22 mouse cellular contexts compared by ENCODE assay signal in genomic region chr11:103053191-103054076, GRCm38 (mm10). TPM values are rescaled to one million over a fixed set of nuclear protein-coding genes. Genes with fewer than 3 reads are reported as not detected.
DNase-seq lines count a peak whose midpoint lies in the region; ATAC-seq and TF ChIP-seq lines count a peak whose summit lies in the region.
"Had no signal": no experiment of that assay in that cellular context is flagged by ENCODE, and none has a peak within 500 bp of the region (broad histone marks: within the 10 kb centered on the region; RNA-seq: fewer than 3 reads in every experiment).

No protein-coding gene starts in this region.

- no peak for ATAC-seq in heart, embryonic 16.5 days (replicated peaks; ENCODE audit: extremely low read depth, insufficient read depth, low FRiP score)
- no peak for ATAC-seq in forebrain, embryonic 13.5 days
- ATAC-seq: forebrain, embryonic 14.5 days; hindbrain, postnatal 0 days; intestine, postnatal 0 days; midbrain, embryonic 16.5 days had no signal

- peaks cover 26% of the 10 kb centered on the region for H3K4me1 ChIP-seq in heart, embryonic 16.5 days (ENCODE audit: control insufficient read depth, insufficient read depth, low read length)
- no peaks in the 10 kb centered on the region for H3K4me1 ChIP-seq in cortical plate, adult 2 months (ENCODE audit: control insufficient read depth, insufficient read depth, low read length)
- H3K4me1 ChIP-seq in midbrain, embryonic 10.5 days = no peaks in the 10 kb centered on the region
- H3K4me1 ChIP-seq in forebrain, embryonic 13.5 days = no peaks in the 10 kb centered on the region
- H3K4me1 ChIP-seq: hindbrain, embryonic 10.5 days had no signal

- peak; percentile 95 for DNase-seq in heart, adult 11 months
- DNase-seq in heart, postnatal 25 days (ENCODE audit: low spot score) = no peak
- DNase-seq in heart, adult 8-10 months (ENCODE audit: low spot score) = no peak
- DNase-seq in midbrain, embryonic 10.5 days (ENCODE audit: low spot score) = no peak
- DNase-seq: adrenal gland, postnatal 14 days; cerebellum, adult 8-10 months; gastrocnemius, postnatal 25 days; left cerebral cortex, postnatal 4 days; liver; lung, adult 2 months; spleen, adult 18-20 months had no signal

- H3ac ChIP-seq in C2C12 (ENCODE audit: control insufficient read depth, insufficient read length, low read depth) = no peak overlapping the region

- intact Hi-C loops in heart, postnatal 25 days (cut with DNase I) = loop anchor here (2.0 kb wide), 2 partner anchors 59 to 153 kb away; partner anchors contain the start of gene Gfap

- no peak for TF ChIP-seq CTCF in C2C12 (IDR thresholded peaks at IDR 0.05; ENCODE audit: control insufficient read depth, insufficient read depth, insufficient read length)
- TF ChIP-seq CTCF in cortical plate, adult 2 months (IDR thresholded peaks at IDR 0.05; ENCODE audit: extremely low read depth, insufficient read depth, low read length) = no peak

- WGBS in heart, embryonic 16.5 days = 75% methylated on average over 18 of the region's 18 CpGs
- 94% methylated on average over 18 of the region's 18 CpGs for WGBS in midbrain, embryonic 10.5 days
- 93% methylated on average over 18 of the region's 18 CpGs for WGBS in forebrain, embryonic 13.5 days

- TF ChIP-seq POLR2A in cortical plate, adult 2 months (IDR thresholded peaks at IDR 0.05; ENCODE audit: extremely low read depth, insufficient read depth, low read length) = no peak

- H3K36me3 ChIP-seq in heart, embryonic 16.5 days (ENCODE audit: control insufficient read depth, insufficient read depth) = peaks cover 24% of the 10 kb centered on the region
- peaks cover 81% of the 10 kb centered on the region for H3K36me3 ChIP-seq in C2C12 (ENCODE audit: control insufficient read depth, insufficient read depth)
- H3K36me3 ChIP-seq in midbrain, embryonic 10.5 days = peaks cover 88% of the 10 kb centered on the region
- H3K36me3 ChIP-seq in forebrain, embryonic 13.5 days (ENCODE audit: poor library complexity, severe bottlenecking) = peaks cover 78% of the 10 kb centered on the region

- H3K27ac ChIP-seq in heart, embryonic 16.5 days (ENCODE audit: low read length) = peak overlapping the region; percentile 67
- H3K27ac ChIP-seq in cortical plate, adult 2 months (ENCODE audit: insufficient read depth, low read length) = peak overlapping the region; percentile 76; the same call in 1 of the 2 replicates
- no peak overlapping the region for H3K27ac ChIP-seq in midbrain, embryonic 10.5 days (replicated peaks)
- H3K27ac ChIP-seq in forebrain, embryonic 13.5 days = no peak overlapping the region
- H3K27ac ChIP-seq: hindbrain, embryonic 10.5 days; hindbrain, postnatal 0 days had no signal

- H3K4me3 ChIP-seq in heart, embryonic 16.5 days (ENCODE audit: low read length) = no peak overlapping the region
- no peak overlapping the region for H3K4me3 ChIP-seq in C2C12 (ENCODE audit: insufficient read depth, poor library complexity, severe bottlenecking)
- no peak overlapping the region for H3K4me3 ChIP-seq in cortical plate, adult 2 months (ENCODE audit: insufficient read depth, low read length)
- no peak overlapping the region for H3K4me3 ChIP-seq in midbrain, embryonic 10.5 days
- no peak overlapping the region for H3K4me3 ChIP-seq in forebrain, embryonic 13.5 days
- H3K4me3 ChIP-seq: erythroblast, embryonic 14.5 days; hindbrain, embryonic 10.5 days had no signal

- no peaks in the 10 kb centered on the region for H3K27me3 ChIP-seq in heart, embryonic 16.5 days (ENCODE audit: control insufficient read depth, insufficient read depth, low read length)
- no peaks in the 10 kb centered on the region for H3K27me3 ChIP-seq in C2C12 (ENCODE audit: control insufficient read depth, insufficient read depth, insufficient read length)
- no peaks in the 10 kb centered on the region for H3K27me3 ChIP-seq in midbrain, embryonic 10.5 days (ENCODE audit: low read depth, poor library complexity, severe bottlenecking)
- H3K27me3 ChIP-seq in forebrain, embryonic 13.5 days = no peaks in the 10 kb centered on the region

- H3K79me3 ChIP-seq in C2C12 (ENCODE audit: low read depth) = peaks cover 12% of the 10 kb centered on the region

- no peak overlapping the region for H3K9ac ChIP-seq in heart, embryonic 16.5 days (ENCODE audit: low read length)
- no peak overlapping the region for H3K9ac ChIP-seq in forebrain, embryonic 13.5 days

- H3K4me2 ChIP-seq in heart, embryonic 16.5 days (ENCODE audit: low read depth, low read length) = no peak overlapping the region
- no peak overlapping the region for H3K4me2 ChIP-seq in forebrain, embryonic 13.5 days

- H3K9me3 ChIP-seq in heart, embryonic 16.5 days (replicated peaks; ENCODE audit: control insufficient read depth, low read length) = no peaks in the 10 kb centered on the region
- no peaks in the 10 kb centered on the region for H3K9me3 ChIP-seq in midbrain, embryonic 10.5 days (replicated peaks)
- H3K9me3 ChIP-seq in forebrain, embryonic 13.5 days (replicated peaks) = no peaks in the 10 kb centered on the region
- H3K9me3 ChIP-seq: hindbrain, embryonic 10.5 days had no signal

- H3K79me2 ChIP-seq in C2C12 (ENCODE audit: control insufficient read depth, insufficient read depth) = peaks cover 42% of the 10 kb centered on the region

TF ChIP-seq in C2C12, 6 proteins besides CTCF, POLR2A, EP300 and RAD21:
- peak; percentile 54 for TF ChIP-seq USF1 (IDR thresholded peaks at IDR 0.05; ENCODE audit: low read depth)
- no peak for TF ChIP-seq FOSL1 (IDR thresholded peaks at IDR 0.05; ENCODE audit: insufficient read depth, low read length, poor library complexity, severe bottlenecking)

RNA-seq across cellular contexts. Expression of gene Dcakd, which starts 25.3 kb away (rescaled TPM):
- 10 to 100 TPM; 83.5 to 84.3 TPM for total RNA-seq in heart, postnatal 25 days (2021)
- 66.9 and 77.5 TPM in 2 replicates for polyA plus RNA-seq in heart, embryonic 16.5 days (2015; fragmentation: Nextera tagmentation; extraction: Ambion mirVana)
- 10 to 100 TPM; 54.2 to 95.5 (median 77.9) TPM for total RNA-seq in heart, adult 8-10 months (2022)
- 185 TPM for polyA plus RNA-seq in C2C12 (2012; fragmentation: generic; extraction: Trizol)
- 57.4 and 59.6 TPM in 2 replicates for polyA plus RNA-seq in cortical plate, adult 2 months (2012; rRNA removed)
- polyA plus RNA-seq in midbrain, embryonic 10.5 days (2016; fragmentation: Nextera tagmentation; extraction: Ambion mirVana) = 265 and 287 TPM in 2 replicates
- 182 and 195 TPM in 2 replicates for polyA plus RNA-seq in forebrain, embryonic 13.5 days (2015; fragmentation: Nextera tagmentation; extraction: Ambion mirVana)

RNA-seq across cellular contexts. Expression of gene Nmt1, which starts 25.4 kb away (rescaled TPM):
- total RNA-seq in heart, postnatal 25 days (2021) = 10 to 100 TPM; 65.2 to 66.1 TPM
- polyA plus RNA-seq in heart, embryonic 16.5 days (2015; fragmentation: Nextera tagmentation; extraction: Ambion mirVana) = 39.1 and 41.7 TPM in 2 replicates
- 10 to 100 TPM; 67.2 to 74.7 (median 70.0) TPM for total RNA-seq in heart, adult 8-10 months (2022)
- polyA plus RNA-seq in C2C12 (2012; fragmentation: generic; extraction: Trizol) = 64.9 TPM
- 74.3 and 77.1 TPM in 2 replicates for polyA plus RNA-seq in cortical plate, adult 2 months (2012; rRNA removed)
- 57.3 and 61.8 TPM in 2 replicates for polyA plus RNA-seq in midbrain, embryonic 10.5 days (2016; fragmentation: Nextera tagmentation; extraction: Ambion mirVana)
- polyA plus RNA-seq in forebrain, embryonic 13.5 days (2015; fragmentation: Nextera tagmentation; extraction: Ambion mirVana) = 47.3 and 53.9 TPM in 2 replicates

RNA-seq across cellular contexts. Expression of gene Plcd3, which starts 48.0 kb away (rescaled TPM):
- 10 to 100 TPM; 14.7 to 16.3 TPM for total RNA-seq in heart, postnatal 25 days (2021)
- polyA plus RNA-seq in heart, embryonic 16.5 days (2015; fragmentation: Nextera tagmentation; extraction: Ambion mirVana) = 13.6 and 17.0 TPM in 2 replicates
- total RNA-seq in heart, adult 8-10 months (2022) = 10 to 100 TPM; 10.7 to 19.1 (median 12.1) TPM
- 27.6 TPM for polyA plus RNA-seq in C2C12 (2012; fragmentation: generic; extraction: Trizol)
- 17.1 and 21.1 TPM in 2 replicates for polyA plus RNA-seq in cortical plate, adult 2 months (2012; rRNA removed)
- 1.4 TPM in 2 replicates for polyA plus RNA-seq in midbrain, embryonic 10.5 days (2016; fragmentation: Nextera tagmentation; extraction: Ambion mirVana)
- 0.92 and 1.2 TPM in 2 replicates for polyA plus RNA-seq in forebrain, embryonic 13.5 days (2015; fragmentation: Nextera tagmentation; extraction: Ambion mirVana)
- total RNA-seq: megakaryocyte-erythroid progenitor cell, adult 5-6 weeks had no signal

RNA-seq across cellular contexts. Expression of gene Acbd4, which starts 48.0 kb away (rescaled TPM):
- total RNA-seq in heart, postnatal 25 days (2021) = 10 to 100 TPM; 36.7 to 39.0 TPM
- 21.5 and 21.8 TPM in 2 replicates for polyA plus RNA-seq in heart, embryonic 16.5 days (2015; fragmentation: Nextera tagmentation; extraction: Ambion mirVana)
- 10 to 100 TPM; 24.1 to 39.8 (median 32.0) TPM for total RNA-seq in heart, adult 8-10 months (2022)
- 23.0 TPM for polyA plus RNA-seq in C2C12 (2012; fragmentation: generic; extraction: Trizol)
- polyA plus RNA-seq in cortical plate, adult 2 months (2012; rRNA removed) = 40.7 and 46.3 TPM in 2 replicates
- 10.7 and 12.5 TPM in 2 replicates for polyA plus RNA-seq in midbrain, embryonic 10.5 days (2016; fragmentation: Nextera tagmentation; extraction: Ambion mirVana)
- 8.1 TPM in 2 replicates for polyA plus RNA-seq in forebrain, embryonic 13.5 days (2015; fragmentation: Nextera tagmentation; extraction: Ambion mirVana)

Comparison
In these comparisons a context has a peak if more than half of its experiments do, and no peak if none do; other contexts are left out.
1. H3K27ac ChIP-seq: peak in heart, embryonic 16.5 days (single experiment) and cortical plate, adult 2 months (single experiment); none in midbrain, embryonic 10.5 days (single experiment) and forebrain, embryonic 13.5 days (single experiment).